Mouse (Mus musculus) hindbrain, embryonic 10.5 days (tissue): ENCODE results near the gene Ccdc34. TPM values are rescaled to one million over a fixed set of nuclear protein-coding genes. Genes with fewer than 3 reads are reported as not detected.
A peak's percentile ranks its signal among the peaks of the same experiment; 100 is the strongest.
"Not testable (repeated sequence)": the region's sequence is repeated elsewhere in the genome, so short reads cannot be mapped to it uniquely, and the experiment has no call there.

Experiments
- DNase-seq: peaks from one replicate; pipeline ENCODE4 v3.0.0-alpha.2; 2017; ENCODE audit warnings: low spot score
- H3K27ac ChIP-seq: fragments of 300-500 bp; sonication (generic); 2 replicates; pipeline ENCODE4 v1.5.1; 2016; ENCODE audit warnings: mild to moderate bottlenecking, moderate library complexity
- H3K27me3 ChIP-seq: fragments of 300-500 bp; sonication (generic); 2 replicates; pipeline ENCODE4 v1.6.1; 2016; ENCODE audit warnings: mild to moderate bottlenecking; ENCODE audit not compliant: poor library complexity, insufficient read depth, severe bottlenecking
- H3K36me3 ChIP-seq: fragments of 300-500 bp; sonication (generic); 2 replicates; pipeline ENCODE4 v1.6.1; 2016; ENCODE audit warnings: mild to moderate bottlenecking, moderate library complexity
- H3K4me1 ChIP-seq: fragments of 300-500 bp; sonication (generic); replicated peaks from 2 replicates; pipeline ENCODE4 v1.6.1; 2016; ENCODE audit warnings: mild to moderate bottlenecking
- H3K4me3 ChIP-seq: fragments of 300-500 bp; sonication (generic); 2 replicates; pipeline ENCODE4 v1.5.1; 2016; ENCODE audit warnings: mild to moderate bottlenecking, moderate library complexity
- H3K9me3 ChIP-seq: fragments of 300-500 bp; sonication (generic); 2 replicates; pipeline ENCODE4 v1.6.1; 2016; ENCODE audit warnings: mild to moderate bottlenecking, moderate library complexity
- WGBS: fragments of 180-500 bp; shearing (Covaris S2); methylation state at CpG from one replicate; pipeline ENCODE4 v1.1.7; 2016; 5-methylcytosine and 5-hydroxymethylcytosine counted together
- polyA plus RNA-seq: library from polyadenylated mRNA; unstranded; fragments of >200 nt; fragmentation: Nextera tagmentation; extraction: Ambion mirVana; gene quantifications from 2 replicates; pipeline ENCODE4 v1.2.1, GENCODE M21; 2016

The Ccdc34 gene
- polyA plus RNA-seq, 1 experiment from 2014 or later: 41.2 TPM

DNA sequence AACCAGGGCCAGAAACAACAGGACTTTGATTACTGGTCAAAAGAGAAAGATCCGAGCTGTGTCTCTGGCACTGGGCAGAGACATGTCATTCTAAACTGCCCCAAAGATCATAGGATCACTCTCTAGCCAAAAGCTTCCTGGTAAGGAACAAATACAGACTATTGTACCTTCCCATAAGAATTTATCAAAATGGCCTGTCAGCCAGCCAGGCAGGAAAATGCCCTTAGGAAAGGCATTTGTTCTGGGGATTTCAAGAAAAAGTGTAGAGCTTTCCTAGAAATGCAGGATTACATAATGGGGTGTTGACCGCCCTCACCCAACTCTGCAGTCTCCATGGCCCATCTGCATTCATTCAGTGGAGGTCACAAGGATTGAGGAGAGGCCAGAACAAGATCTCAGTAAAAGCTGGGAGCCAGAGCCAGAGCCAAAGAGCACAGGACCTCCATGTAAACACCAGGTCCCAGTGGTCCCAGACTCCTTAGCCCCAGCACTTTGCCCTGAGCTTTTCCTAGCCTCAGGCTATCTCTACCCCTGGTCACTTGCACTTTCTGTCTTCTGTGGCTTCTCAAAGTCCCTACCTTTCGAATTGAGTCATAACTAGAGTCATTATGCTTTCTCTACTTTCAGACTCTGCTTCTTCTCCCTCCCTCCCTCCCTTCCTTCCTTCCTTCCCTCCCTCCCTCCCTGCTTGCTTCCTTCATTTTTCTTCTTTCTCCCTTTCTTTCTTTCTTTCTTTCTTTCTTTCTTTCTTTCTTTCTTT is 115.9 kb downstream of the Ccdc34 start:
- H3K27me3 ChIP-seq: no peaks in the 10 kb centered on the region
- H3K4me1 ChIP-seq: no peaks in the 10 kb centered on the region
- no peak overlapping the region for H3K4me3 ChIP-seq
- no peak overlapping the region for H3K27ac ChIP-seq
- no peaks in the 10 kb centered on the region for H3K36me3 ChIP-seq
- no peak for DNase-seq
- WGBS: 63% methylated on average over 3 of the region's 3 CpGs
- no peaks in the 10 kb centered on the region for H3K9me3 ChIP-seq

DNA sequence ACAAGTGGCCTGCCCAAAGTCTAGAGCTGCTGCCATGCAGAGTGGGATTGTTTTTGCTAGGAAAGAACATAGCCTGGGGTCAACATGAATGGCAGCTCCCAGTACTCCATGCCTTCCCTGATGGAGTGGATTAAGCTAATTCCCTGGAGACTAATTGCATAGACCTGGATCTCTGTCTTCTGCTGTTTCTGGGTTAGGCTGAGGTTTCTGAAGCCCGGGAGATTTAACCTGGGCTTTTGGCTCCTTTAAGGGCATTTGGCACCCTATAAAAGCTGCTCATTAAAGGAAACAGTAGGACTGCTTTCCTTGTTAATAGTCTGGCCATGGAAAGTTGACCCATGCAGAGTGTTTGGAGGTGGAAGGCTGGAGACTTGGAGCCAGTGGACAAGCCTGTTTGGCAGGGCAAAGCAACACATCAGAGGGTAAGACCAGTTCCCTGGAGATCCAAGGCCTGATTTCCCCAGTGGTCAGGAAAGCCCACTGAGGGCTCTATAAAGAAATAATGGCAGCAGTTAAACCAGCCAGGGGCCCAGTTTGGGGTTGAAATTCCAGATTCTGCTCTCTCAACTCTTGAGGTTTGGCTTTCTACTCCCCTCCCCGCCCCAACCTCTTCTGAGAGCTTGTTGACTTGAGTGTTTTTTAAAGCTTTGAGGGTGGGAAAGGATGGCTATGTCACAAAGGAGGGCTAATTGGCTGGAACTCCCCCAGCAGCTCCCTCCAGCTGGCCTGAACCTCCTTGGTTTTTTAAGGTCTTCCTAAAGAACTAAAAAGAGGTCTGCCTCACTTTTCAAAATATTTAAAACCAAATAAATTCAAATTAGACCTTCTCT is 117.4 kb downstream of the Ccdc34 start:
- Histone ChIP-seq H3K36me3 (no peaks in the 10 kb centered on the region), H3K27ac (no peak overlapping the region), H3K4me3 (no peak overlapping the region), H3K9me3 (no peaks in the 10 kb centered on the region), H3K27me3 (no peaks in the 10 kb centered on the region), H3K4me1 (no peaks in the 10 kb centered on the region)
- WGBS: 55% methylated on average over 2 of the region's 2 CpGs
- DNase-seq: no peak

DNA sequence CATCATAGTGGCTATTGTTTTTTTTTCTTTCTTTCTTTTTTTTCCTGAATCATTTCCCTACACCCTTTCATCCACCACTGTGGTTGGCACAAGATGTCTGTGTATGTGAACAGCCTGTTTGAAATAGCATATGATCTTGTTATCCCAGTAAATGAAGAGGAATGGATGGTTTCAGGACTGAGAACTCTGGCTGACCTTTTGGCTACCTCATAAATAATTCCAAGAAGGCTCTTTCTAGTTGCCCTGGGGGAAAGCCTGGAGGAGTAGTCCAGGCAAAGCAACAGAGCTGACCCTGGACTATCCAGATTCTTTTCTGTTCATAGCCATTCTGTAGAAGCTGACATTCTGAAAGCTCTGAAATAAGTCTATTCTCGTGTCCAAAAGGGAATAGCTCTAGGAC is 119.7 kb downstream of the Ccdc34 start:
- H3K4me3 ChIP-seq: no peak overlapping the region
- no peaks in the 10 kb centered on the region for H3K36me3 ChIP-seq
- no peak for DNase-seq

DNA sequence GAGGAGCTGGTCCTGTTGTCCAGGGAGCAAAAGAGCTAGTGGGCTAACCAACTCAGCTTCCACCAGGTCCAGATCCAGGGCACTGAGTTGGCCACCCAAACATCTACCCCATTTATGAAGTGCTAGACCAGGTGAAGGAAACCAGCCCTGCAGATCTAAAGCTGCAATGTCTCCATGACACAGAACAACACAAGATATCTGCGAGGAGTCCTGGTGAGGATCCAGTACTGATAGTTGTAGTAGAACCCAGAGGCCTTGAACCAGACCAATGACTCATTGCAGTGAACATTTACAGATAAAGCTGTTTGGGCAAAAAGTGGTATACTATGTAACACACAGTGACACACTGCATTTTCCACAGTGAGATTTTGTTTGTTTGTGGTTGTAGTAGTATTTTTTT is 120.5 kb downstream of the Ccdc34 start:
- 90% methylated on average over 1 of the region's 1 CpGs for WGBS
- no peak for DNase-seq
- H3K36me3 ChIP-seq: no peaks in the 10 kb centered on the region
- no peaks in the 10 kb centered on the region for H3K9me3 ChIP-seq
- no peak overlapping the region for H3K27ac ChIP-seq
- H3K27me3 ChIP-seq: no peaks in the 10 kb centered on the region
- no peak overlapping the region for H3K4me3 ChIP-seq
- H3K4me1 ChIP-seq: no peaks in the 10 kb centered on the region

More for the DNA sequence above, 119.7 kb downstream of the Ccdc34 start:
- Histone ChIP-seq H3K4me1 (no peaks in the 10 kb centered on the region), H3K27me3 (no peaks in the 10 kb centered on the region), H3K9me3 (no peaks in the 10 kb centered on the region), H3K27ac (no peak overlapping the region)
- 83% methylated on average over 1 of the region's 1 CpGs for WGBS

DNA sequence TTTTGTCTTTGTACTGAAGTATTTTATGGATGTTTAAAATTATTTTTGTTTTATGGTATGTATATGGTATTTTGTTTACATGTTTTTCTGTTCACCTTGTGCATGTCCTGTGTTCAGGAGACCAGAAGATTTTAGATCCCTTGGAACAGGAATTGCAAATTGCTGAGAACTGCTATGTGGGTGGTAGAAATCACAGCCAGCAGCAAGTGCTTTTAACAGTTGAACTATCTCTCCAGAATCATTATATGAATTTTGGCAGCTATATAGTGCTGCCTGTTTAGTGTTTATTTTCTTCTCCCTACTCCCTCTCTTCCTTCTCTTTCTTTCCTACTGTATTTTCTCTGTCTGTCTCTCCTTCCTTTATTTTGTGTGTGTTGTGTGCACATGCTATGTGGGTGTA is 130.4 kb downstream of the Ccdc34 start:
- H3K36me3 ChIP-seq, DNase-seq, H3K9me3 ChIP-seq, H3K27me3 ChIP-seq, H3K4me3 ChIP-seq, H3K27ac ChIP-seq, H3K4me1 ChIP-seq: not testable (repeated sequence)

DNA sequence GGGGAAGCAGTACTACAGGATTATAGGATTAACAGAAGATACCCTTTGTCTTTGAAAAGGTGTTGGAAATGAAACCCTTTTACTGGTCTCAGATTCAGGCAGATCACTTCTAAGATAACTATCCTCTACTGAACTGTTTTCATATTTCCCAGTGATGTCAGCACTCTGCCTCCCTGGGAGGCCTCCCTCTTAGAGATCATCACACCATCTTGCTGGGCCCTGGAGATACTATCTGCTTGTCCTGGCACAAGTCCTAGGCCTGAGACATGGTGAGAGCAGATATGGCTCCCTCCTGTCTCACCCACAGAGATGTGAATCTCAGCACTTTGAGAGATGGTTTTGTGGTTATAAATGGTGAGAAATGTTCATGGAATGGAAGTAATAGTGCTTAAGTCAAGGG is 131.6 kb downstream of the Ccdc34 start:
- Histone ChIP-seq H3K27me3 (no peaks in the 10 kb centered on the region), H3K36me3 (no peaks in the 10 kb centered on the region), H3K27ac (no peak overlapping the region), H3K4me3 (no peak overlapping the region), H3K9me3 (no peaks in the 10 kb centered on the region), H3K4me1 (no peaks in the 10 kb centered on the region)
- DNase-seq: no peak

DNA sequence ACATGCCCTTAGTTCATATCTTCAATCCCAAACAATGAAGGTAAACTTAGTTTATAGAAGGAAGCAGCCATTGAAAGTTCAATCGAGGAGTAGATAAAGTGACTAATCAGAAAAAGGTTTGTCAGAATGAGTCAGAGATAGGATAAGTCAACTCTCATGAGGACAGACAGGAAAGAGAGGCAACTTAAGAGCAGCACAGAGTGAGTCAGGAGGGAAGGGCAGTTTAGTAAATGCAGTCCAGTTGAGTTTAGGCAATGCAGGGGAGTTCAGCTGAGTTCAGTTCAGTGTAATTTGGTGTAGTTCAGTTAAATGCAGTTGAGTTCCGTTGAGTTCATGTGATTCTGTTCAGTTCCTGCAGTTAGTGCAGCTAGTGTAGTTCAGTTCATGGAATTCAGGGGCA is 138.7 kb downstream of the Ccdc34 start:
- Histone ChIP-seq H3K4me1 (no peaks in the 10 kb centered on the region), H3K27me3 (no peaks in the 10 kb centered on the region), H3K4me3 (no peak overlapping the region), H3K36me3 (no peaks in the 10 kb centered on the region), H3K27ac (no peak overlapping the region), H3K9me3 (0 out of 2 replicates have a peak, but pooled peaks cover 2% of the 10 kb centered on the region)
- WGBS: 96% methylated on average over 2 of the region's 2 CpGs
- no peak for DNase-seq

DNA sequence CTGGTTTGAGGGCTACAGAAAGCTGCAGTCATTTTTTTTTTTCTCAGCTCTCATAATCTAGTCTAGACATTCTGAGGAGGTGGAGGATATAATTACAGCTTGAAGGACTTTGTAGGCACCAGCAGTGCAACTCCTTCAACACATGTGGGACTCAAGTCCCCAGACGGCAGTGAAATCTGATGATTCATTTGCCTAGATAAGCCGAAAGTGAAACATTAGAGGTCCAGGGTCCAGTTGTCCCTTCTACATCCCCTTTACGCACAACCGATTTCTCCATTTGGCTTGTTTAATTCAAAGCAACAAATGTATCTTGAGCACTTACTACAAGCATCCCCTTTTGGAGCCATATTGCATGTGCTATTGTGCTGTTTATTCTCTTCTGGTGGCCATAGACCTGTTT is 147.4 kb downstream of the Ccdc34 start:
- WGBS: 84% methylated on average over 4 of the region's 4 CpGs
- Histone ChIP-seq H3K27me3 (no peaks in the 10 kb centered on the region), H3K36me3 (no peaks in the 10 kb centered on the region), H3K27ac (no peak overlapping the region), H3K9me3 (no peaks in the 10 kb centered on the region), H3K4me3 (no peak overlapping the region), H3K4me1 (no peaks in the 10 kb centered on the region)
- DNase-seq: no peak

DNA sequence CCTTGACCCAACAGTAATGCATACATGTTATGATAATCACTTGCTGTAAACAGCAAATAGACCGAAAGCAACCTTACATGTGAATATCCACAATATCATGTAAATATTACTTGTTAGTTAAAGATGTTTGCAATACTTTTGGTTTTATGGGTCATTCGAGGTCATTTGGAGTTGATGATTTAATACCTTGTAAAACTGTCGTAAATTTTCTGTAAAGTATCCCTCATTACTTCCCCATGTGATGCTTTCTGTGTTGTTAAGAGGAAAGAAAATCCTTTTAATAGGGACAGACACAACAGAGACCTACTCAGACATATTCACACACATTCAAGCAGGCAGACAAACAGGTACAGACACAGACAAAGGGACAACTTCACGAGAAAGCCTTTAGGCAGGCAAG is 150.1 kb downstream of the Ccdc34 start:
- Histone ChIP-seq H3K4me1 (no peaks in the 10 kb centered on the region), H3K27me3 (no peaks in the 10 kb centered on the region), H3K27ac (no peak overlapping the region), H3K4me3 (no peak overlapping the region), H3K9me3 (no peaks in the 10 kb centered on the region), H3K36me3 (no peaks in the 10 kb centered on the region)
- 84% methylated on average over 4 of the region's 4 CpGs for WGBS
- DNase-seq: no peak

DNA sequence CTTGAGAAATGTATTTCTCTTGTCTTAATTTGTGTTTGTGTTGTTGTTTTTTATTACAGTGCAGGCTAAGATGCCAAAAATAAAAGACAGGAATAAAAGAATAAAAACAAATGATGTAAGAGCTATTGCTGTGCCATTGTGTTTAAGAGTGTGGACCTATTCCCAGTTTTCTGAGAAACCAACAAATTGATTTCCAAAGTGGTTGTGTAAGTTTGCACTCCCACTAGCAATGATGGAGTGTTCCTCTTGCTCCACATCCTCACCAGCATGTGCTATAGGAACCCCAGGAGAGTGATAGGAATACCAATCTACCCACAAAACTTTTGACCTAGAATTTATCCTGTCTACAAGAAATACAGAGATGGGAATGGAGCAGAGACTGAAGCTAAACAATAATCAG is 150.7 kb downstream of the Ccdc34 start:
- Histone ChIP-seq H3K9me3 (no peaks in the 10 kb centered on the region), H3K27me3 (no peaks in the 10 kb centered on the region), H3K4me3 (no peak overlapping the region), H3K27ac (no peak overlapping the region), H3K4me1 (no peaks in the 10 kb centered on the region), H3K36me3 (no peaks in the 10 kb centered on the region)
- DNase-seq: no peak

DNA sequence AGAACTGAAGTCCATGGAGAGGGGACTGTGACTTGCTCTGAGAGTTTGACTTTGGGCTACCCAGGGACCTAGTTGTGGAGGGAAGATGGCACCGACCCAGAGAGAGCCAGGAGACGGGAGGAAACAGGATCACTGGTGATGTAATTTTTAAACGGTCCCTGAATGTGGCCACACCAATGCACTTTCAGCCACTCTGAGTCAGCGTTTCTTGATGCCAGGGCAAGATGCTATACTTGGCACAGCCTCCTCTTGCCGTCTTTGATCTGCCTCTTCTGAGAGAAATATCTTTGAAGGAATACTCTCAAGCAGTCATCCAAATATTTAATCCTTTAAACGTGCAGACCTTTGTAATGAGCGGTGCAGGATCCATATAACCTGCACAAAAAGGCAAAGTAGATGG is 154.8 kb downstream of the Ccdc34 start:
- 89% methylated on average over 7 of the region's 7 CpGs for WGBS

DNA sequence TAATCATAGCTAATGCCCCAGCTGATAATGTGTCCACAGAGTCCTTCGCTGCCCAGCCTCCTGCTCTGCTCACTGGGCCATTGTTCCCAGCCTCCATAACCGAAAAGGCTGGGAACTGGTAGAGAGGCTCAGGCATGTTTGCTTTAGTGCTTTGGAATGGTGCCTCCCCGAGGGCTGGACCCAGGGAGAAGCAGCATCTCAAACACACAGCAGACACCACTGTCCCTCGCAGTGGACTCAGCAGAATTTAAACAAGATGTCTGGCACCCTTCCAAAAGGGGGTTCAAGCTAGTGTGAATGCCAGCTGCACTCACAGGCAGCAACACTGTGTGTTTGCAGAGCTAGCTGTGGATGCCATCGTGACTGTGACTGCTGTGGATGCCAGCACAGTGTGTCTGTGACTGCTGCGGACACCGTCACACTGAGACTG is 156.2 kb downstream of the Ccdc34 start:
- 64% methylated on average over 7 of the region's 7 CpGs for WGBS
- H3K27ac ChIP-seq: peak overlapping the region; percentile 30

More for the DNA sequence above, 154.8 kb downstream of the Ccdc34 start:
- H3K4me3 ChIP-seq: no peak overlapping the region
- no peak overlapping the region for H3K27ac ChIP-seq
- peaks cover 19% of the 10 kb centered on the region for H3K4me1 ChIP-seq
- H3K9me3 ChIP-seq: no peaks in the 10 kb centered on the region
- no peaks in the 10 kb centered on the region for H3K36me3 ChIP-seq
- H3K27me3 ChIP-seq: no peaks in the 10 kb centered on the region
- no peak for DNase-seq

DNA sequence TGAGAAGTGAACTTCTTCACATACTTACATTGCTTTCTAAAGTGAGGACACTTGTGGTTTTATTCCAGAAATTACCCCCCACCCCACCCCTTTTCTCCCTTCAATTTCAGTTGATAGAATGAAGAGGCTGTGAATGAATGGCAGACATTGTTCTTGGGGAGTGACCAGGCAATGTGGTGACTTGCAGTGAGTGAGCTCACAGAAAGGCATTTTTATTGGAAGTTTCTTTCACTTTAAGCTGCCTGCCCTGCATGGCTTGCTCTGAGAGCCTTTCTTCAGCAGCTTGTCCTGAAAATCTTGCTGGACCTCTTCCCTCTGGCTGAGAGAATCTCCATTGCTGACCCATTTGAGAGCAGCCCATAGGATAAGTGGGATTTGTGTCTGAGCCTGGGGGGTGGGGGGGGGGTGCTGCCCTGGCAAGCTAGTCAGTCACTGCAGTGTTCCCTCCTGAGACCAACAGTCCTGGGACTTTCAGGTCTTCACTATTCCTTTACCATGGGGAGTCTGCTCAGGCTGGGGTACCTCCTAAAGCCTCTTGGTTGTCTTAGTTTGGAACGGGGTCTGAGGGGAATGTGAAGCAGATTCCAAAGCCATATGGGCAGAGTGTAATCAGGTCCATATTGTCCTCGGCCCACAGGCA is 159.3 kb downstream of the Ccdc34 start:
- WGBS: 55% methylated on average over 2 of the region's 2 CpGs
- Histone ChIP-seq H3K27me3 (no peaks in the 10 kb centered on the region), H3K4me1 (peaks cover 53% of the 10 kb centered on the region), H3K9me3 (no peaks in the 10 kb centered on the region), H3K36me3 (no peaks in the 10 kb centered on the region), H3K27ac (peak overlapping the region; percentile 78), H3K4me3 (no peak overlapping the region)
- DNase-seq: no peak

More for the DNA sequence above, 156.2 kb downstream of the Ccdc34 start:
- no peaks in the 10 kb centered on the region for H3K36me3 ChIP-seq
- H3K9me3 ChIP-seq: no peaks in the 10 kb centered on the region
- no peaks in the 10 kb centered on the region for H3K27me3 ChIP-seq
- peaks cover 26% of the 10 kb centered on the region for H3K4me1 ChIP-seq
- no peak for DNase-seq
- H3K4me3 ChIP-seq: no peak overlapping the region
